Mouse (Mus musculus) heart, postnatal 25 days (tissue): ENCODE measurements around the gene Olfr945. TPM values are rescaled to one million over a fixed set of nuclear protein-coding genes. Genes with fewer than 3 reads are reported as not detected.

ENCODE experiments used
- DNase-seq: peaks from one replicate; pipeline ENCODE4 v3.0.0; 2022; ENCODE audit warnings: low spot score
- intact Hi-C: fragments of 180-260 bp; cut with DNase I; formaldehyde crosslinking; loops from one replicate; pipeline ENCODE4 v1.15.1; 2025
- total RNA-seq, 2 experiments: library from RNA; stranded (reverse); gene quantifications; 2 replicates each; pipeline ENCODE4 v1.2.3; 2021

Gene Olfr945
- total RNA-seq, result not detected

DNA sequence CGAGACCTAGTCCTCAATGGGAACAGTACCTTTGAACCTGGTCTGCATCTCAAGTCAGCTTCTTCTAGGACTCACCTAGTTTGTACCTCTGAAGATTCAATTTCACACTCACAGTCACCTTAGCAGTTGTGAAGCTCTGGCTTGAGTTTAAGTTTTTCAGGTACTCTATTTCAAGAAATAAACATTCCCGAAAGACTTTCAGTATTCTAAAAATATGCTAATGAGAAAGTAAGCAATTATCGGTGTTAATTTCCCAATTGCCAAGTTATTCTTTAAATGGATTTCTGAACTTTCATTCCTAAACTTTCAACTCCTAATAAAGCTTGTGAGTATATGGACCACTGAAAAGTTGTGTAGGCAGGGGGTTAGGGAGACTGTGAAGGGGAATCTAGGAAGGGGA lies at the start of gene Olfr945:
TSS of gene Olfr945 (minus strand) at position 101 of the 400 bp plus-strand sequence.
- no peak for DNase-seq
- intact Hi-C loops, result no loop called here

DNA sequence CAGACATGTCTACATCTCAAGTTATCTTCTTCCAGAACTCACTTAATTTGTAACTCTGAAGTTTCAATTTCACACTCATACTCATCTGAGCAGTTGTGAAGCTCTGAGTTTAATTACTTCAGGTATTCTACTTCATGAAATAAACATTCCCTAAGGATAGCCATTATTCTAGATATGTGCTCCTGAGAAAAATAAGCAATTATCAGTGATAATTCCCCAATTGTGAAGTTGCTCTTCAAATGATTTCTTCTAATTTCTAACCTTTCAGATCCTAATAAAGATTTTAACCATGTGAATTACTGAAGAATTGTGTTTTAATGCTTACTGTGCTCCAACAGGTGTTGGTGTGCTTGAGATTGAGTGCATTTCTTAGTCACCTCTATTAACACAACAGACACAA lies 49.3 kb upstream of the Olfr945 start, which contains the start of gene Olfr948:
TSS of gene Olfr948 (minus strand) at position 101 of the 400 bp plus-strand sequence.
- intact Hi-C loops, result no loop called here
- DNase-seq, result no peak

DNA sequence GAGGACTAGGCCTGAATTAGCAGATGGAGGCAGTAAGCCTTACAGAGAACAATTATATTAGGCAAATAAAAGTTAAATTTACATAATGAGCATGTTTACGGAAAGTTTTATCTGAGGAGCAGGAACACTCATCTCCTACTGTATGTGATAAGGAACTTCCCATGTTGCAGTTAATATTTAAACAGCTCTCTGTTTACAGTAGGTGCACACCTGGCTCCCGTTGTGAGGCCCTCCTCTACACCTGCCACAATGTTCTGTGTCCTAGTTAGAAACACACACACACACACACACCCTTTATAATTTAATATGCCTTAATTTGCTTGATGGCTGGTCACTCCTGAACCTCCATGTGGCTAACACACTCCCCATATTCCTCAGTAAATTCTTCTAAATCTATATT lies 10.5 kb upstream of the Olfr945 start:
- intact Hi-C loops, result no loop called here
- no peak for DNase-seq

DNA sequence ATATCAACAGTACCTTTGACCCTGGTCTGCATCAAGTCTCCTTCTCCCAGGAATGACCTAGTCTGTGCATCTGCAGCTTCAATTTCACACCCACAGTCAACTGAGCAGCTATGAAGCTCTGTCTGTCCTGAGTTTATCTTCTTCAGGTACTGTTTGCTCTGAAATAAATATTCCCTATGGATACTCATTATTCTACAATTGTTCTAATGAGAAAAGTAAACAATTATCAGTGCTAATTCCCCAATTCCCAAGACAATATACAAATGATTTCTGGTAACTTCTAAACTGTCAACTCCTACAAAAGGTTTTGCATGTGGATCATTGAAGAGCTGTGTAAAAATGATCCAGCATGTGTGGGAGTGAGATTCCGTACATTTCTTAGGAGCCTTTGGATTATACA lies 26.7 kb downstream of the Olfr945 start, which contains the start of gene Olfr1537:
TSS of gene Olfr1537 (minus strand) at position 101 of the 400 bp plus-strand sequence.
- intact Hi-C loops, result no loop called here

More for the DNA sequence above, 26.7 kb downstream of the Olfr945 start, which contains the start of gene Olfr1537:
- no peak for DNase-seq

Other genes starting within 250 kb of the Olfr945 start
- not detected for gene Olfr937, start 211.9 kb downstream of the Olfr945 start, total RNA-seq
- not detected for gene Olfr938, start 197.9 kb downstream of the Olfr945 start, total RNA-seq
- not detected for gene Olfr27, start 148.7 kb downstream of the Olfr945 start, total RNA-seq
- gene Olfr943, start 110.5 kb downstream of the Olfr945 start, total RNA-seq, result not detected
- not detected for gene Olfr944, start 74.9 kb downstream of the Olfr945 start, total RNA-seq
- not detected for gene Olfr1537, start 26.8 kb downstream of the Olfr945 start, total RNA-seq
- not detected for gene Olfr948, start 49.2 kb upstream of the Olfr945 start, total RNA-seq
- not detected for gene Olfr951, start 110.6 kb upstream of the Olfr945 start, total RNA-seq
- not detected for gene Olfr952, start 150.3 kb upstream of the Olfr945 start, total RNA-seq
- gene Olfr954, start 179.9 kb upstream of the Olfr945 start, total RNA-seq, result not detected
- not detected for gene Olfr955, start 195.1 kb upstream of the Olfr945 start, total RNA-seq
- gene Olfr44, start 217.2 kb upstream of the Olfr945 start, total RNA-seq, result not detected
- not detected for gene Olfr957, start 239.0 kb upstream of the Olfr945 start, total RNA-seq